Mouse (Mus musculus): ENCODE measurements at regions not wholly inside any gene's neighbourhood (a gene's known extent, or its start where the extent isn't known, plus 50 kb on each side); places are given as distances from the start of the nearest gene placed in this dataset.
"Not testable (repeated sequence)": the region's sequence is repeated elsewhere in the genome, so short reads cannot be mapped to it uniquely, and the experiment has no call there.

DNA sequence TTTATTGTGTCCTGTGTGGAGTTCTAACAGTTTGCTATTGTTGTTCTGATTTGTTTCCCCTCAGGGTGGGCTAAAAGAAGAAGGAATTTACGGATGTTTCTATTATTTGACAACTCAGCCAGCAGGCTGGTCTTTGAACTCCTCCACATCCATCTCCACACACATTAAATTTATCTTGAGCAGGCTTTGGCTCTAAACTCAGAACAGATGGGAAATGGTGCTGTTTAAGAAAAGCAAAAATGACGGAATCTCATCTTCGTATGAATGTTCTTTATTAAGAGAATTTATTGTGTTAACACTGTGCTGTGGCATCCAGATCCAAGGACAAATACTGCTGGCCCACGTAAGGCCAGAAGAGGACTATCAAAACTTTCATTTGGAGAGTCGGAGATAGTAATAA lies 140.4 kb upstream of the Pou1f1 start:
- Histone ChIP-seq H3K4me3 (replicated peaks; ENCODE audit: low read depth, low read length) (no peak overlapping the region), H3K27ac (replicated peaks; ENCODE audit: low read depth, low read length) (no peak overlapping the region), H3K36me3 (ENCODE audit: control insufficient read depth, insufficient read depth, low read length) (no peaks in the 10 kb centered on the region), H3K9ac (replicated peaks; ENCODE audit: low read length) (no peak overlapping the region), H3K27me3 (ENCODE audit: control insufficient read depth, insufficient read depth, low read length) (no peaks in the 10 kb centered on the region), H3K9me3 (ENCODE audit: control insufficient read depth, low read length) (no peaks in the 10 kb centered on the region), H3K4me2 (ENCODE audit: low read length) (no peak overlapping the region), H3K4me1 (ENCODE audit: control insufficient read depth, insufficient read depth, low read length) (no peaks in the 10 kb centered on the region)
- DNase-seq: no peak
- WGBS: 79% methylated on average over 5 of the region's 5 CpGs
- no peak for ATAC-seq (ENCODE audit: low FRiP score, low TSS enrichment)

DNA sequence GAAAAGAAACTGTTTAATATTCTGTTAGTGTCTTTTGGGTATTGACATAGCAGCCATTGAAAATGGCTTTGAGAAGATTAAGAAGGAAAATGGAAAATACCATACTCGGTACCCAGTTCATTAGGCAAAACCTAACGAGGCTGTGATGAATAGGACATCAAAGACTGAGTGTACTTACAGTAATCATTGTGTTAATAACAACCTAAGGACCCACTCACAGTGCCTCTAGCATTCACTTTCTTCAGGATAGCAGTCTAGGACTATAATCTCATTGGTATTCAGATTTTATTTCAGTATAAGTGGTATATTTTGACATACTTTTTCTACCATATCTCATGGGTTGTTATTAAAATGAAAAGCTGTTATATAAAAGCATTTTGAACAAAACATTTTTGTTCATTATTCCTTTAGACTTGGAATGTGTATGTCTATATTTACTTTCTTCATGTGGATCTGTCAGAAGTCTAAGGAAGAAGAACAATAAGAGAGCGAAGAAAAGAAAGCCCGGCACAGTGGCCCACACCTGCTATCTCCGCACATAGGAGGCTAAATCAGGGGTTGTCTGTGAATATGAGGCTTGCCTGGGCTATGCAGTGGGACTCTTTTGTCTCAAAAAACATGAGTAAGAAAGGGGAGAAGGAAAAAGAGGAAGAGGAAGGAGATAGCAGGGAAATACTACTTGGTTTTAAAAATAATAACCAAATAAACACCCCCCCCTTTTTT lies 116.2 kb upstream of the Pou1f1 start:
- ATAC-seq (ENCODE audit: low FRiP score, low TSS enrichment) (no peak), DNase-seq (no peak)
- Histone ChIP-seq H3K9ac (replicated peaks; ENCODE audit: low read length) (no peak overlapping the region), H3K4me3 (replicated peaks; ENCODE audit: low read depth, low read length) (no peak overlapping the region), H3K27me3 (ENCODE audit: control insufficient read depth, insufficient read depth, low read length) (no peaks in the 10 kb centered on the region), H3K36me3 (ENCODE audit: control insufficient read depth, insufficient read depth, low read length) (no peaks in the 10 kb centered on the region), H3K4me1 (ENCODE audit: control insufficient read depth, insufficient read depth, low read length) (no peaks in the 10 kb centered on the region), H3K4me2 (ENCODE audit: low read length) (no peak overlapping the region), H3K27ac (replicated peaks; ENCODE audit: low read depth, low read length) (no peak overlapping the region), H3K9me3 (ENCODE audit: control insufficient read depth, low read length) (no peaks in the 10 kb centered on the region)
- 59% methylated on average over 5 of the region's 5 CpGs for WGBS

DNA sequence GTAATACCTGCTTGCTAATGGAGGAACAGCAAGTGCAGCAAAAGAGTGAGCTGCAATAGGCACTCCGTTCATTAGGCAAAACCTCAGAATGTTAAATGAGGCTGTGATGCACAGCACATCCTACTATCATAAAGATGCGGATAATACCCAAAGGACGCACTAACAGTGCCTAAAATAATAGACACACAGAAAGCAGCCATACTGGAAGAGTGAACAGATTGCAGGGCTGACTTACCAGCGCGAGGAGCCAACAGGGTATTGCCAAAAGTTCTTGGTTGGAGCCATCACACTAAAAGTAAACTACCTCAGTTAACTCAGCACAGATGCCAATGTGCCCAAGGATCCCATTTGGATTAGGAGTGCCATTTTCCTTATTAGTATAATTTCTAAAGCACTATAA lies 115.5 kb upstream of the Pou1f1 start:
- H3K9ac ChIP-seq (replicated peaks; ENCODE audit: low read length): no peak overlapping the region
- no peaks in the 10 kb centered on the region for H3K4me1 ChIP-seq (ENCODE audit: control insufficient read depth, insufficient read depth, low read length)
- DNase-seq: no peak
- 87% methylated on average over 5 of the region's 5 CpGs for WGBS
- H3K4me3 ChIP-seq (replicated peaks; ENCODE audit: low read depth, low read length): no peak overlapping the region
- no peaks in the 10 kb centered on the region for H3K36me3 ChIP-seq (ENCODE audit: control insufficient read depth, insufficient read depth, low read length)
- H3K4me2 ChIP-seq (ENCODE audit: low read length): no peak overlapping the region
- no peaks in the 10 kb centered on the region for H3K9me3 ChIP-seq (ENCODE audit: control insufficient read depth, low read length)
- no peaks in the 10 kb centered on the region for H3K27me3 ChIP-seq (ENCODE audit: control insufficient read depth, insufficient read depth, low read length)
- ATAC-seq (ENCODE audit: low FRiP score, low TSS enrichment): no peak
- no peak overlapping the region for H3K27ac ChIP-seq (replicated peaks; ENCODE audit: low read depth, low read length)

DNA sequence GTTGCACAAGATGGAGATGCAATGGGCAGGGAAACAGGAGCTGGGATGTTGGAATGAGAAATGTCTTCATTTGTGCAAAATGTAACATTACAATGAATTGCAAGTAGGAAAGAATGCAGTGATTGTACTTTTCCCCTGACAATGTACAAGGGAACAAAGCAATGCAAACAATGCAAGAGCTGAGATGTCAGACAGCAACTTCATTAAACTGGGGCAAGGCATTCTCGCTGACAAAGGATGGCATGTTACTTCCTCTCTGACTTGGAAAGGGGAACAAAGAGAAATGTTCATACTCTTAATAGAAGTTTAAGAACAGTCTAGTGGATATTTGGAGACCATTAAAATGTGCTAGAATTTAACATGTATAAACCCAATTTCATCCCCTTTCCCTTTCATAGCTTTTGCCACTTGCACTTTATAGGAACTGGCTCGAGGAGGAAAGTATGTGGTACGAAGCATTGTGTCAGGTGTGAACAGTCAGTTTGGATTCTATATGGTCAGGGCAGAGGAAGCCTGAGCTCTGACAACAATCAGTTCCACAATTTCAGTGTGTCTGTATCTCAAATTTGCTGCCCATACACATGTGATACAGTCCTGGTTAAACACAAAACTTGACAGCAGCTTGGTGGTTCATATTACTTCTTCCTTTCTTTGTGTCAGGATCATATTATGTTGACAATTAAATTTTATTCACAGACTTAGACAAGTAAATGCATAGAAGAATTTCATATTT lies 114.3 kb upstream of the Pou1f1 start:
- Histone ChIP-seq H3K36me3 (ENCODE audit: control insufficient read depth, insufficient read depth, low read length) (no peaks in the 10 kb centered on the region), H3K27me3 (ENCODE audit: control insufficient read depth, insufficient read depth, low read length) (no peaks in the 10 kb centered on the region), H3K9me3 (ENCODE audit: control insufficient read depth, low read length) (no peaks in the 10 kb centered on the region), H3K4me3 (replicated peaks; ENCODE audit: low read depth, low read length) (no peak overlapping the region), H3K9ac (replicated peaks; ENCODE audit: low read length) (no peak overlapping the region), H3K27ac (replicated peaks; ENCODE audit: low read depth, low read length) (no peak overlapping the region), H3K4me2 (ENCODE audit: low read length) (no peak overlapping the region), H3K4me1 (ENCODE audit: control insufficient read depth, insufficient read depth, low read length) (no peaks in the 10 kb centered on the region)
- ATAC-seq (ENCODE audit: low FRiP score, low TSS enrichment) (no peak), DNase-seq (no peak)
- WGBS: 47% methylated on average over 3 of the region's 3 CpGs

DNA sequence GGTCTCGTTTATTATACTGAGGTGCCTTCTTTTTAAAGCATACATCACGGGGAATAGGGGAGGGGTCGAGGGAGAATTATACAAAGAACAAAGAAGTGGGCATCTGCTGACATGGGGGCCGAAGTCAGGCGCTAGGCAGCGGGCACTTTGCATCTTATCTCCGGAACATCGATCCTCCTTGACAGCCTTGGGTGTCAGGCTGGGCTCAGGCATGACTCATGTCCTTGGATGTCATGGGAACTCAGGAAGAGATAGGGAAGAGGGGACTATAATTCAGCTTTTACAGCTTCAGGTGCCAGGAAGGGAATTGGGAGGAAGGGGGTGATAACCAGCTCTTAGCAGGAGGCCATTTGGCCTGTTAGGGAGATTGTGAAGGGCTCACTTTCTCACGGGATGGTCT lies 88.3 kb upstream of the Pou1f1 start:
- H3K27ac ChIP-seq (replicated peaks; ENCODE audit: low read depth, low read length); ATAC-seq (ENCODE audit: low FRiP score, low TSS enrichment); H3K4me1 ChIP-seq (ENCODE audit: control insufficient read depth, insufficient read depth, low read length); DNase-seq; H3K4me2 ChIP-seq (ENCODE audit: low read length); H3K9ac ChIP-seq (replicated peaks; ENCODE audit: low read length); H3K27me3 ChIP-seq (ENCODE audit: control insufficient read depth, insufficient read depth, low read length); H3K36me3 ChIP-seq (ENCODE audit: control insufficient read depth, insufficient read depth, low read length); H3K4me3 ChIP-seq (replicated peaks; ENCODE audit: low read depth, low read length); H3K9me3 ChIP-seq (ENCODE audit: control insufficient read depth, low read length): not testable (repeated sequence)
- WGBS: 92% methylated on average over 9 of the region's 9 CpGs

DNA sequence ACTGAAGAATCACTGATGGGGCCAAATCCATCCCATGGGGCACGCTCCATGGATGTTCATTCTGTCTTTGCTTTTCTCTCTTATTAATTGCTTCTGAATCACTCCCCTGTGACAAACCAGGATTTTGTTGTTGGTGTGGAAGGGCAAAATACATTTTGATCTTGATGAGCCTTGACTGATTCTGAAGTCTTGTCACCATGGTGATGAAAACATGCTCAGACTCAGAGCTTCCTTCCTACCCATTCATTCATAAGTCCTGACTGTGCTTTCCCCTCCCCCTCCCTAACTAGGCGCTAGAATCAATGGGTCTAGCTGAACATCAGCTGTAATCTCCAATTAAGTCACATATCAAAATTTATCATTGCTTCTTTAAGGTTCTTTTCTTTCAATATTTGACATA lies 84.2 kb upstream of the Pou1f1 start:
- Histone ChIP-seq H3K36me3 (ENCODE audit: control insufficient read depth, insufficient read depth, low read length) (no peaks in the 10 kb centered on the region), H3K4me1 (ENCODE audit: control insufficient read depth, insufficient read depth, low read length) (no peaks in the 10 kb centered on the region), H3K9ac (replicated peaks; ENCODE audit: low read length) (no peak overlapping the region), H3K4me3 (replicated peaks; ENCODE audit: low read depth, low read length) (no peak overlapping the region), H3K27me3 (ENCODE audit: control insufficient read depth, insufficient read depth, low read length) (no peaks in the 10 kb centered on the region), H3K4me2 (ENCODE audit: low read length) (no peak overlapping the region), H3K9me3 (ENCODE audit: control insufficient read depth, low read length) (no peaks in the 10 kb centered on the region), H3K27ac (replicated peaks; ENCODE audit: low read depth, low read length) (no peak overlapping the region)
- 20% methylated on average over 2 of the region's 2 CpGs for WGBS
- ATAC-seq (ENCODE audit: low FRiP score, low TSS enrichment) (no peak), DNase-seq (peak; percentile 44)

DNA sequence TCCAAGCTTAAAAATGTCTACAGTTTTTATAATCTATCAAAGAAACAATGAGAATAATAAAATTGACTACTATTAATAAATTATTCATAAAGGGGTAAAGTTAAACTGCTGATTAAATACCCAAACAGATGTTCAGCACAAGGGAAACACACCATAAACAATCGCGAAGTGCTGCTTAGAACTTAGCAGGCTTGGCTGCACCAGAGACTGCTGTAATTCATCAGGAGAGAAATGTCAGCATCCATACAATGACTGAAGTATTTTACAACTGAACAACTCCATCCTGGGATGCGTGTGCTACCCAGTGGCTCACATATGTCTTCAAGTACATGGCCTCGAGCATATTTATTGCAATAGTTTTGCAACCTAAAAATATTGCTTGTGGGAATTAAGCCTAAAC lies 78.4 kb upstream of the Pou1f1 start:
- no peaks in the 10 kb centered on the region for H3K27me3 ChIP-seq (ENCODE audit: control insufficient read depth, insufficient read depth, low read length)
- H3K9me3 ChIP-seq (ENCODE audit: control insufficient read depth, low read length): no peaks in the 10 kb centered on the region
- H3K9ac ChIP-seq (replicated peaks; ENCODE audit: low read length): no peak overlapping the region
- H3K4me3 ChIP-seq (replicated peaks; ENCODE audit: low read depth, low read length): no peak overlapping the region
- no peak overlapping the region for H3K27ac ChIP-seq (replicated peaks; ENCODE audit: low read depth, low read length)
- ATAC-seq (ENCODE audit: low FRiP score, low TSS enrichment): no peak
- WGBS: 77% methylated on average over 4 of the region's 4 CpGs
- no peak overlapping the region for H3K4me2 ChIP-seq (ENCODE audit: low read length)
- no peaks in the 10 kb centered on the region for H3K36me3 ChIP-seq (ENCODE audit: control insufficient read depth, insufficient read depth, low read length)
- no peak for DNase-seq
- no peaks in the 10 kb centered on the region for H3K4me1 ChIP-seq (ENCODE audit: control insufficient read depth, insufficient read depth, low read length)

DNA sequence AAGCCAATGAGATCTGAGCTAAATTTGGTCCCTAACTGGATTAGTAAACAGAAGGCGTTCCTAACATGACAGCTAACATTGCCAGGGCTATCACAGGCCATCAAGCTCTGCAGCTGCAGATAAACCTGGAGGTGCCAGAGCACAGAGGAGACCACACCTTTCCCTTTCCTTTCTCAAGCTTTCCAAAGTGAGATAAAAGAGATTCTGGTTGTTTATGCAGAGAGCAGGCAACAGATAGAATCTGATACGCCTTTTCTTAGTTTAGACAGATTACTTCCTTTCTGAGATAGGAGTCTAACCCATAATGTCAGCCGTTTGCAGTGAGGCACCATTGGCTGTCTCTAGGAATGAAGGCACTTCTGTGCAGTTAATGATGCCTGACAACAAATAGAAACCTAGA lies 71.5 kb upstream of the Pou1f1 start:
- Histone ChIP-seq H3K36me3 (ENCODE audit: control insufficient read depth, insufficient read depth, low read length) (no peaks in the 10 kb centered on the region), H3K4me2 (ENCODE audit: low read length) (no peak overlapping the region), H3K4me1 (ENCODE audit: control insufficient read depth, insufficient read depth, low read length) (no peaks in the 10 kb centered on the region), H3K4me3 (replicated peaks; ENCODE audit: low read depth, low read length) (no peak overlapping the region), H3K9ac (replicated peaks; ENCODE audit: low read length) (no peak overlapping the region), H3K9me3 (ENCODE audit: control insufficient read depth, low read length) (no peaks in the 10 kb centered on the region), H3K27me3 (ENCODE audit: control insufficient read depth, insufficient read depth, low read length) (no peaks in the 10 kb centered on the region), H3K27ac (replicated peaks; ENCODE audit: low read depth, low read length) (no peak overlapping the region)
- no peak for DNase-seq
- 81% methylated on average over 3 of the region's 3 CpGs for WGBS
- no peak for ATAC-seq (ENCODE audit: low FRiP score, low TSS enrichment)

DNA sequence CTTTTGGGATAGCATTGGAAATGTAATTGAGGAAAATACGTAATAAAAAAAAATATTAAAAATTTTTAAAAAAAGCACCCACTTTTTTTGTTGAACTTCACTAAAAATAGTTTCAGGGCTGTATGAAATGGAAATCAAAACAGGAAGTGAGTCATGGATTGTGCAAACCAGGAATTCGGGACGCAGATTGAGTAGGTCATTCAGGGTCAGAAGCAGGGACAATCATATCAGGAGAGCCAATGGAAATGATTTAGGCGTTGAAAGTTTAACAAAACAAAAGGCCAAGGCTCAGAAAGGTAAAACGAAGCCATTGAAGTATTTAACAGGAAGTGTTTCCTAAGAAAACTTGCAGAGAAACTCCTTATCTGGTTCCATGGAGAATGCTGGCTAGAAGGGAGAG lies 69.6 kb upstream of the Pou1f1 start:
- Histone ChIP-seq H3K9me3 (ENCODE audit: control insufficient read depth, low read length) (no peaks in the 10 kb centered on the region), H3K4me1 (ENCODE audit: control insufficient read depth, insufficient read depth, low read length) (no peaks in the 10 kb centered on the region), H3K4me2 (ENCODE audit: low read length) (no peak overlapping the region), H3K4me3 (replicated peaks; ENCODE audit: low read depth, low read length) (no peak overlapping the region), H3K27ac (replicated peaks; ENCODE audit: low read depth, low read length) (no peak overlapping the region), H3K27me3 (ENCODE audit: control insufficient read depth, insufficient read depth, low read length) (no peaks in the 10 kb centered on the region), H3K9ac (replicated peaks; ENCODE audit: low read length) (no peak overlapping the region), H3K36me3 (ENCODE audit: control insufficient read depth, insufficient read depth, low read length) (no peaks in the 10 kb centered on the region)
- WGBS: 85% methylated on average over 5 of the region's 5 CpGs
- DNase-seq: no peak
- no peak for ATAC-seq (ENCODE audit: low FRiP score, low TSS enrichment)

All from midbrain, embryonic 14.5 days (tissue).